Comparison of ENCODE assay signal across 8 mouse cellular contexts in the genomic region with DNA sequence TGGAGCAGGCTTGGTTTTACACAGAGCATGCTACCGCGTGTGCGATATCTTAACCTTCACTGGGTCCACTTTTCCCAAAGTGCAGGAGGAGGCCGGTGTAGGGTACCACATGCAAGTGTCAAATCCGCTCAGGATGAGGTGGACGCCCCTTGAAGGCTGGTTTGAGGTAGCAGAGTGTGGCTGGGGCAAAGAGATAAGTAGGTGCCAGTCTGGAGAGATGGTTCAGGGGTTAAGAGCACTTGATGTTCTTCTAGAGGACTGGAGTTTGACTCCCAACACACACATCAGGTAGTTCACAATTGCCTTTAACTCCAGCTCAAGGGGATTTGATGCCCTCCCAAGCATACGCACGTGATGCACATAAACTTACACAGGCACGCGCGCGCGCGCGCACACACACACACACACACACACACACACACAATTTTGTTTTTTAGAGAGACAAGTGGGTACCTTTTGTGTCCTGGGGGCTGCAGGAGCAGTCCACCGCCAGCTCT. TPM values are rescaled to one million over a fixed set of nuclear protein-coding genes. Genes with fewer than 3 reads are reported as not detected.
A peak's percentile ranks its signal among the peaks of the same experiment; 100 is the strongest.
DNase-seq lines count a peak whose midpoint lies in the region; ATAC-seq and TF ChIP-seq lines count a peak whose summit lies in the region.

No protein-coding gene starts in this region.

- no peaks in the 10 kb centered on the region for H3K9me3 ChIP-seq in heart, embryonic 13.5 days
- peaks cover 9% of the 10 kb centered on the region for H3K9me3 ChIP-seq in G1E (replicated peaks)
- H3K9me3 ChIP-seq in forebrain, embryonic 15.5 days, result no peaks in the 10 kb centered on the region
- H3K9me3 ChIP-seq in liver, embryonic 13.5 days (replicated peaks), result no peaks in the 10 kb centered on the region

- WGBS in heart, embryonic 13.5 days, result 12% methylated on average over 16 of the region's 16 CpGs
- WGBS in forebrain, embryonic 15.5 days, result 12% methylated on average over 16 of the region's 16 CpGs
- 2% methylated on average over 16 of the region's 16 CpGs for WGBS in liver, embryonic 13.5 days (ENCODE audit: insufficient replicate concordance)

- ATAC-seq in heart, embryonic 13.5 days (ENCODE audit: extremely low read depth, insufficient number of reproducible peaks, low FRiP score, low TSS enrichment), result no peak
- no peak for ATAC-seq in G1E (ENCODE audit: extremely low read depth, insufficient number of reproducible peaks, low FRiP score, poor library complexity, severe bottlenecking)
- no peak for ATAC-seq in forebrain, embryonic 15.5 days (replicated peaks)
- peak; percentile 77 for ATAC-seq in liver, embryonic 13.5 days (ENCODE audit: low read depth)

- no peak for TF ChIP-seq CTCF in G1E (IDR thresholded peaks at IDR 0.05; ENCODE audit: low read depth, low read length)

- peaks cover 23% of the 10 kb centered on the region for H3K36me3 ChIP-seq in heart, embryonic 13.5 days
- peaks cover 14% of the 10 kb centered on the region for H3K36me3 ChIP-seq in G1E (replicated peaks)
- 0 out of 2 replicates have a peak, but pooled peaks cover 10% of the 10 kb centered on the region for H3K36me3 ChIP-seq in forebrain, embryonic 15.5 days
- H3K36me3 ChIP-seq in liver, embryonic 13.5 days, result peaks cover 23% of the 10 kb centered on the region

- H3K9ac ChIP-seq in heart, embryonic 13.5 days, result peak overlapping the region; percentile 85
- peak overlapping the region; percentile 84 for H3K9ac ChIP-seq in forebrain, embryonic 15.5 days (replicated peaks)
- peak overlapping the region; percentile 78 for H3K9ac ChIP-seq in liver, embryonic 13.5 days

- DNase-seq in heart, adult 8-10 months (ENCODE audit: low spot score), result no peak
- DNase-seq in G1E (ENCODE audit: low spot score), result peak; percentile 11
- peak; percentile 26 for DNase-seq in liver, embryonic 13.5 days
- no peak for DNase-seq in ovary, postnatal 36 days (ENCODE audit: low spot score)
- DNase-seq in adrenal gland, adult 8-10 months, result no peak
- DNase-seq in adrenal gland, adult (ENCODE audit: inconsistent age in 2 of 2, low spot score in 1 of 2), result no peak

- H3K4me1 ChIP-seq in heart, embryonic 13.5 days, result peaks cover 22% of the 10 kb centered on the region
- H3K4me1 ChIP-seq in G1E (ENCODE audit: insufficient read depth, low read depth, low read length), result peaks cover 17% of the 10 kb centered on the region
- peaks cover 22% of the 10 kb centered on the region for H3K4me1 ChIP-seq in forebrain, embryonic 15.5 days
- H3K4me1 ChIP-seq in liver, embryonic 13.5 days (replicated peaks), result peaks cover 27% of the 10 kb centered on the region

- H3K4me2 ChIP-seq in heart, embryonic 13.5 days, result peak overlapping the region; percentile 94
- peak overlapping the region; percentile 80 for H3K4me2 ChIP-seq in forebrain, embryonic 15.5 days (replicated peaks)
- peak overlapping the region; percentile 86 for H3K4me2 ChIP-seq in liver, embryonic 13.5 days

- H3K27me3 ChIP-seq in heart, embryonic 13.5 days (replicated peaks), result peaks cover 19% of the 10 kb centered on the region
- H3K27me3 ChIP-seq in G1E (ENCODE audit: insufficient read depth, low read length), result peaks cover 11% of the 10 kb centered on the region
- H3K27me3 ChIP-seq in forebrain, embryonic 15.5 days, result no peaks in the 10 kb centered on the region
- peaks cover 16% of the 10 kb centered on the region for H3K27me3 ChIP-seq in liver, embryonic 13.5 days

- peak overlapping the region; percentile 84 for H3K27ac ChIP-seq in heart, embryonic 13.5 days (replicated peaks)
- peak overlapping the region; percentile 97 for H3K27ac ChIP-seq in forebrain, embryonic 15.5 days (replicated peaks)
- peak overlapping the region; percentile 40; the same call in 1 of the 2 replicates for H3K27ac ChIP-seq in liver, embryonic 13.5 days

- peak overlapping the region; percentile 88 for H3K4me3 ChIP-seq in heart, embryonic 13.5 days
- peak overlapping the region; percentile 82 for H3K4me3 ChIP-seq in G1E (ENCODE audit: low read depth, low read length)
- peak overlapping the region; percentile 98 for H3K4me3 ChIP-seq in forebrain, embryonic 15.5 days
- peak overlapping the region; percentile 79 for H3K4me3 ChIP-seq in liver, embryonic 13.5 days (replicated peaks)

RNA-seq across cellular contexts. Expression of gene Tarbp1, which starts 1.0 kb away (rescaled TPM):
- 1.2 and 1.3 TPM in 2 replicates for polyA plus RNA-seq in heart, embryonic 13.5 days (2015; fragmentation: Nextera tagmentation; extraction: Ambion mirVana)
- 1 to 10 TPM; 2.9 to 4.9 (median 3.5) TPM for total RNA-seq in heart, adult 8-10 months (2022)
- total RNA-seq in G1E (2014; fragmentation: Nextera tagmentation), result 1.7 and 2.6 TPM in 2 replicates
- total RNA-seq in G1E (2017), result 1.8 and 2.0 TPM in 2 replicates
- polyA plus RNA-seq in G1E (2012), result 0.84 and 1.4 TPM in 2 replicates
- polyA plus RNA-seq in forebrain, embryonic 15.5 days (2015; fragmentation: Nextera tagmentation; extraction: Ambion mirVana), result 1.6 and 1.9 TPM in 2 replicates
- 1.3 and 1.6 TPM in 2 replicates for polyA plus RNA-seq in liver, embryonic 13.5 days (2015; fragmentation: Nextera tagmentation; extraction: Ambion mirVana)
- total RNA-seq in adrenal gland, adult 8-10 months (2022), result 1 to 10 TPM; 6.3 to 7.9 (median 7.8) TPM

RNA-seq across cellular contexts. Expression of gene Coa6, which starts 51.5 kb away (rescaled TPM):
- 47.9 and 55.1 TPM in 2 replicates for polyA plus RNA-seq in heart, embryonic 13.5 days (2015; fragmentation: Nextera tagmentation; extraction: Ambion mirVana)
- 10 to 100 TPM; 22.1 to 35.2 (median 27.6) TPM for total RNA-seq in heart, adult 8-10 months (2022)
- total RNA-seq in G1E (2014; fragmentation: Nextera tagmentation) (11.1 and 21.3 TPM in 2 replicates), G1E (2017) (44.1 and 52.8 TPM in 2 replicates)
- 81.2 and 89.2 TPM in 2 replicates for polyA plus RNA-seq in G1E (2012)
- polyA plus RNA-seq in forebrain, embryonic 15.5 days (2015; fragmentation: Nextera tagmentation; extraction: Ambion mirVana), result 42.0 and 47.6 TPM in 2 replicates
- polyA plus RNA-seq in liver, embryonic 13.5 days (2015; fragmentation: Nextera tagmentation; extraction: Ambion mirVana), result 39.8 and 46.5 TPM in 2 replicates
- total RNA-seq in adrenal gland, adult 8-10 months (2022), result 10 to 100 TPM; 21.1 to 35.0 (median 23.5) TPM

Comparison
In these comparisons a context has a peak if more than half of its experiments do, and no peak if none do; other contexts are left out.
1. H3K27ac ChIP-seq: peak in every context shown above with its lines; median percentile 97 in forebrain, embryonic 15.5 days; 84 in heart, embryonic 13.5 days; 40 in liver, embryonic 13.5 days.
2. DNase-seq: peak in G1E (single experiment) and liver, embryonic 13.5 days (single experiment); none in heart, adult 8-10 months (single experiment), ovary, postnatal 36 days (single experiment), adrenal gland, adult 8-10 months (single experiment) and adrenal gland, adult (0 of 2).
3. Peak in every context shown above with its lines, with median percentiles within 50 percentile points of each other: H3K4me2 ChIP-seq, H3K4me3 ChIP-seq and H3K9ac ChIP-seq.